Mouse (Mus musculus) olfactory bulb, adult 2 months (tissue): ENCODE results near the gene 6430628N08Rik. TPM values are rescaled to one million over a fixed set of nuclear protein-coding genes. Genes with fewer than 3 reads are reported as not detected.

Experiments
- H3K27ac ChIP-seq: fragments of 200-500 bp; 2 replicates; pipeline ENCODE4 v1.5.1; 2012; ENCODE audit warnings: low read depth, low read length; ENCODE audit not compliant: insufficient read depth
- H3K4me1 ChIP-seq: fragments of 200-500 bp; 2 replicates; pipeline ENCODE4 v1.6.1; 2012; ENCODE audit warnings: low read length; ENCODE audit not compliant: control insufficient read depth, insufficient read depth
- H3K4me3 ChIP-seq: fragments of 200-500 bp; 2 replicates; pipeline ENCODE4 v1.5.1; 2012; ENCODE audit warnings: mild to moderate bottlenecking, low read depth, low read length, moderate library complexity; ENCODE audit not compliant: insufficient read depth
- CTCF ChIP-seq: fragments of 200-500 bp; IDR thresholded peaks from 2 replicates; pipeline ENCODE4 v1.5.1; 2012; ENCODE audit warnings: low read depth, mild to moderate bottlenecking, low read length, moderate library complexity; ENCODE audit not compliant: insufficient read depth
- POLR2A ChIP-seq: fragments of 200-500 bp; IDR thresholded peaks from 2 replicates; pipeline ENCODE4 v1.6.1; 2012; ENCODE audit warnings: mild to moderate bottlenecking, low read depth, low read length, moderate library complexity; ENCODE audit not compliant: insufficient read depth
- WGBS: fragments of 180-500 bp; shearing (Covaris S2); methylation state at CpG from one replicate; pipeline ENCODE4 v1.1.7; 2018; 5-methylcytosine and 5-hydroxymethylcytosine counted together
- polyA plus RNA-seq: library from polyadenylated mRNA; stranded (reverse); fragments of >200 nt; gene quantifications from 2 replicates; pipeline ENCODE4 v1.2.4, GENCODE M21; 2012; ENCODE audit warnings: low replicate concordance; ENCODE audit not compliant: missing spikeins, insufficient read depth, insufficient read length

6430628N08Rik gene
- polyA plus RNA-seq, 1 experiment = not detected

GRCm38 (mm10) chr4:115905701-115906100 is 15.2 kb downstream of the 6430628N08Rik start:
- TF ChIP-seq POLR2A (no peak), CTCF (no peak)
- Histone ChIP-seq H3K27ac (no peak overlapping the region), H3K4me1 (peaks cover 4% of the 10 kb centered on the region), H3K4me3 (no peak overlapping the region)
- 48% methylated on average over 7 of the region's 7 CpGs for WGBS

DNA sequence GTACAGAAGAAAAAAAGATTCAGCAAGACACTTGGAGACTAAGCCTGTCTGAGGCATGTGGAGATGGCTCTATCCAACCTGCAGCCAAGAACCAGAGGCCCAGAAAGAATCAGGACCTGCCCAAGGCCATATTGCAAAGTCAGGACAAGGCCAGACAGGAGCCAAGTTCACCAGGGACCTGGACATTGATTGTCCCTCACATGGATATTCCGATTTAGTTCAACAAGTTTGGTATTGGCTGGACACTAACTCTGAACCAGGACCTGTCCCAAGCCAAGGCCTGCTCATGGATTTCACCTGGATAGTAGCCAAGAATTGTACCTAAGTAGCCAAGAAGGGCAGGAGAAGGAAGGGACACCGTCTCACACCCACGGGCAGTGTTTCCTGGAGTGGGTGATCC is 16.3 kb downstream of the 6430628N08Rik start:
- no peak for TF ChIP-seq POLR2A
- no peak for TF ChIP-seq CTCF
- Histone ChIP-seq H3K4me1 (peaks cover 4% of the 10 kb centered on the region), H3K4me3 (no peak overlapping the region), H3K27ac (no peak overlapping the region)
- WGBS = 89% methylated on average over 3 of the region's 3 CpGs

DNA sequence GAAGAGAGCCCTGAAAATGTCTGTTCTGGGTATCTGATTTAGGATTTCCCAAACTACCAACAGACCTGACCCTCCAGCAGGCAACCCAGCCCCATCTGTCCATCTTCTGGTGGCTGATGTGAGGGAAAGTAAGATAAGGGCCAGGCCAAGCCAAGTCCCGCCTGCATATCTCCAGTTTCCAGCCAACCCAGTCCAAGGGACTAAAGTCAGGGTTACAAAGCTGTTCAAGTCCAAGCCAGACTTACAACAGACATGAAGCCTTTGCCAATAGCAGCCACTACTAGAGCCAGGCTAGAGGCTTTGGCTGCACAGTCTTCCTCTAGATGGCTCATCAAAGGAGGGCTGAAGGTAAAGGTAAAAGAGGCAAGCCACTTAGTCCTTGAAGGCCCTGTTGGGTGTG is 17.5 kb downstream of the 6430628N08Rik start:
- 79% methylated on average over 1 of the region's 1 CpGs for WGBS
- TF ChIP-seq CTCF (no peak), POLR2A (no peak)

DNA sequence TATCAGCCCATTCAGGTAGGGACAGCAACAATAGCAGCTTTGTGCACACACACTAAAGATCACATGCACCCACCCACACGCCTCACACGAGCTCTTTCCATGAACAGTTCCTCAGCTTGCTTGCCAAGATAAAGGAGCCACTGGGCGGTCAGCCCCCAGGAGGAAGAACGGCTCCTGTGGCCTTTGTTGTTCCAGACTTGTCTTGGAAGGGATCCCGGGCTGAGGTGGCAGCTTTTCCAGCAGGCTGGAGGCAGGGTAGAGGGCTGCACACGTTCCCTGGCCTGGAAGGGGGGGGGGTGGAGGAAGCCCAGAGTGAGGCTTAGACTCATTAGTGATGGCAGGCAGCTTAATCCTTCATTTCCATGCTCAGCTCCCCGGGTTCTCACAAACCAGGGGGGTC is 18.2 kb downstream of the 6430628N08Rik start:
- TF ChIP-seq CTCF = no peak
- Histone ChIP-seq H3K27ac (no peak overlapping the region), H3K4me3 (no peak overlapping the region), H3K4me1 (peaks cover 4% of the 10 kb centered on the region)
- WGBS = 21% methylated on average over 7 of the region's 7 CpGs

More for the DNA sequence above, 17.5 kb downstream of the 6430628N08Rik start:
- Histone ChIP-seq H3K4me1 (peaks cover 4% of the 10 kb centered on the region), H3K4me3 (no peak overlapping the region), H3K27ac (no peak overlapping the region)

GRCm38 (mm10) chr4:115911586-115911985 is 21.1 kb downstream of the 6430628N08Rik start:
- H3K27ac ChIP-seq = no peak overlapping the region
- peaks cover 4% of the 10 kb centered on the region for H3K4me1 ChIP-seq
- no peak for TF ChIP-seq CTCF
- no peak for TF ChIP-seq POLR2A
- H3K4me3 ChIP-seq = no peak overlapping the region
- 24% methylated on average over 4 of the region's 4 CpGs for WGBS

DNA sequence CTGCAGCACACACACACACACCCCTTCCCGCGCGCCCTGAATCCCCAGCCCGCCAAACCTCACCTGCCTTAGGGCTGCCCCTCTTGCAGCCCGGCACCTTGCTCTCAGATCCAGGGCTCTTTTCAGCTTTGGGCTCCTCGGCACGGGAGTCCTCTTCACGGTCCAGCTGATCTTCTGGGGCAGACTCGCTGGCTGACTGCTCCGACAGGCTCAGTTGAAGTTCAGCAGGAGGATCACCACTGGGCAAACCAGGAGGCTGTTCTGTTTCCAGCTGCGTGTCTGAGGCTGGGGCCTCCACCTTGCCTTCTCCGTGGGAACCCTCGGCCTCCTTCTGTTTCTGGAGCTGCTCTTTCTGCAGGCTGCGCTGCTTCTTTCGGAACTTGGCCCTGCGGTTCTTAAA is 29.4 kb downstream of the 6430628N08Rik start:
- 90% methylated on average over 16 of the region's 16 CpGs for WGBS
- Histone ChIP-seq H3K27ac (no peak overlapping the region), H3K4me3 (no peak overlapping the region), H3K4me1 (no peaks in the 10 kb centered on the region)
- TF ChIP-seq CTCF (no peak), POLR2A (no peak)

GRCm38 (mm10) chr4:115922688-115923087 is 32.2 kb downstream of the 6430628N08Rik start:
- Histone ChIP-seq H3K4me3 (no peak overlapping the region), H3K27ac (no peak overlapping the region), H3K4me1 (no peaks in the 10 kb centered on the region)
- WGBS = 92% methylated on average over 5 of the region's 5 CpGs
- TF ChIP-seq CTCF (no peak), POLR2A (no peak)

GRCm38 (mm10) chr4:115923262-115923880 is 32.9 kb downstream of the 6430628N08Rik start:
- H3K4me1 ChIP-seq = no peaks in the 10 kb centered on the region
- H3K27ac ChIP-seq = no peak overlapping the region
- 77% methylated on average over 16 of the region's 16 CpGs for WGBS
- H3K4me3 ChIP-seq = no peak overlapping the region
- TF ChIP-seq CTCF (no peak), POLR2A (no peak)

- no peak for TF ChIP-seq POLR2A
- TF ChIP-seq CTCF = no peak
- Histone ChIP-seq H3K27ac (no peak overlapping the region), H3K4me1 (no peaks in the 10 kb centered on the region), H3K4me3 (no peak overlapping the region)
- 48% methylated on average over 7 of the region's 7 CpGs for WGBS
Measured at GRCm38 (mm10) chr4:115927637-115928036, 37.2 kb downstream of the 6430628N08Rik start.

DNA sequence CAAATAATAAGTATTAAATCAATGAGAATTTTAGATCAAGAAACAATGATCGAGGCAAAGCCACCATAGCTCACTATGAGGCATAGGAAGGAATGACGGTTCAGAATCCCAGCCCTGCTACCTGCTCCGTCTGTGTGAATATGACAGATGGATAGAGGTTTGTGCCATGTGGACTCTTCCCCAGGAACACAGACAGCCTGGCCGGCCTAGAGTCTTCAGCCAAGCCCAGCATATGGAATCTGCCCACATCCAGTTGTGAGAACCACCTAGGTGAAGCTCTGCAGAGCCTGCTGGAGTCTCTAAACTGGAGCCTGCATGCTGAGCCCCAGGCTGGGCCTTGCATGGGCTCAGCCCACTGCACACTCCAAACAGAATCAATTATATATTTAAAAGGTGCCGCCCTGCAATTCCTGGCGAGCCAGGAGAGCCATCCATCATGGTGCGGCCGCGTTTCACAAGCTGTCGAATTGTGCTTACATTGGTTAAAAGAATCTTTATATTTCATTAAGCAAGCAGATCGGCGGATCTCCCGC is 41.2 kb downstream of the 6430628N08Rik start:
- H3K4me1 ChIP-seq = peaks cover 5% of the 10 kb centered on the region; the same call in 1 of the 2 replicates
- H3K4me3 ChIP-seq = no peak overlapping the region
- H3K27ac ChIP-seq = no peak overlapping the region
- TF ChIP-seq POLR2A = no peak
- TF ChIP-seq CTCF = no peak
- 79% methylated on average over 13 of the region's 13 CpGs for WGBS
